Mouse (Mus musculus) spleen, adult 12 weeks (tissue): ENCODE data around the gene Hnf1a.
"Not testable (repeated sequence)": the region's sequence is repeated elsewhere in the genome, so short reads cannot be mapped to it uniquely, and the experiment has no call there.

ENCODE experiments used
- DNase-seq: peaks from one replicate; pipeline ENCODE4 v3.0.0; 2022; ENCODE audit warnings: low spot score

The Hnf1a gene

GRCm38 (mm10) chr5:114945072-114945471, 25.8 kb downstream of the Hnf1a start:
- no peak for DNase-seq

GRCm38 (mm10) chr5:114942766-114943130, 28.1 kb downstream of the Hnf1a start:
- no peak for DNase-seq

- DNase-seq = peak; percentile 76
Measured at GRCm38 (mm10) chr5:114942074-114942765, 28.7 kb downstream of the Hnf1a start, which contains the start of gene 2210016L21Rik. 2210016L21Rik (plus strand) TSS chr5:114942158.

GRCm38 (mm10) chr5:114941138-114941537, 29.8 kb downstream of the Hnf1a start:
- not testable (repeated sequence) for DNase-seq

- DNase-seq = no peak
Measured at GRCm38 (mm10) chr5:114935838-114936237, 35.1 kb downstream of the Hnf1a start.

- no peak for DNase-seq
Measured at GRCm38 (mm10) chr5:114933206-114933605, 37.7 kb downstream of the Hnf1a start.

GRCm38 (mm10) chr5:114931626-114932025, 39.3 kb downstream of the Hnf1a start:
- DNase-seq = no peak

GRCm38 (mm10) chr5:114926753-114927152, 44.1 kb downstream of the Hnf1a start:
- no peak for DNase-seq

- no peak for DNase-seq
Measured at GRCm38 (mm10) chr5:114926153-114926684, 44.7 kb downstream of the Hnf1a start.

GRCm38 (mm10) chr5:114922998-114923473, 47.9 kb downstream of the Hnf1a start, which contains the start of gene Oasl1:
Oasl1 (plus strand) TSS chr5:114923240.
- DNase-seq = peak; percentile 71

- no peak for DNase-seq
Measured at GRCm38 (mm10) chr5:114922366-114922731, 48.5 kb downstream of the Hnf1a start.

GRCm38 (mm10) chr5:114921551-114922365, 49.1 kb downstream of the Hnf1a start:
- DNase-seq = peak; percentile 64

- not testable (repeated sequence) for DNase-seq
Measured at GRCm38 (mm10) chr5:114917357-114917756, 53.5 kb downstream of the Hnf1a start.

- no peak for DNase-seq
Measured at GRCm38 (mm10) chr5:114916777-114917176, 54.1 kb downstream of the Hnf1a start.

- no peak for DNase-seq
Measured at GRCm38 (mm10) chr5:114915854-114916253, 55.0 kb downstream of the Hnf1a start.

- no peak for DNase-seq
Measured at GRCm38 (mm10) chr5:114914855-114915254, 56.0 kb downstream of the Hnf1a start.

GRCm38 (mm10) chr5:114913686-114914085, 57.2 kb downstream of the Hnf1a start:
- DNase-seq = no peak

GRCm38 (mm10) chr5:114908598-114909305, 62.1 kb downstream of the Hnf1a start:
- no peak for DNase-seq

GRCm38 (mm10) chr5:114902413-114902812, 68.5 kb downstream of the Hnf1a start:
- no peak for DNase-seq
